Comparison of ENCODE assay signal across 8 mouse cellular contexts in genomic region chr2:84743561-84743960, GRCm38 (mm10). TPM values are rescaled to one million over a fixed set of nuclear protein-coding genes. Genes with fewer than 3 reads are reported as not detected.
DNase-seq lines count a peak whose midpoint lies in the region; ATAC-seq lines count a peak whose summit lies in the region.

TSS of gene Gm19426 (minus strand) at chr2:84743655.

- H3K9me3 ChIP-seq in hindbrain, embryonic 14.5 days (ENCODE audit: control insufficient read depth, low read length), result no peaks in the 10 kb centered on the region

- under 1% methylated on average over 25 of the region's 25 CpGs for WGBS in hindbrain, embryonic 14.5 days

- peak; percentile 73 for DNase-seq in ovary, adult 18-20 months (ENCODE audit: low spot score)
- DNase-seq in ovary, postnatal 10 days (ENCODE audit: low spot score), result no peak
- DNase-seq in cerebellum, postnatal 25 days, result peak; percentile 69 to 76
- peak; percentile 34 for DNase-seq in gastrocnemius, adult 18-20 months (ENCODE audit: low spot score)
- peak; percentile 87 for DNase-seq in hindbrain, embryonic 14.5 days (ENCODE audit: low spot score)
- peak; percentile 55 to 58 for DNase-seq in layer of hippocampus, postnatal 36 days
- DNase-seq in lung, postnatal 25 days (ENCODE audit: low spot score), result peak; percentile 80
- DNase-seq in right cerebral cortex, postnatal 10 days (ENCODE audit: low spot score in 2 of 2), result peak; percentile 91 to 94

- H3K4me1 ChIP-seq in hindbrain, embryonic 14.5 days (replicated peaks; ENCODE audit: control insufficient read depth, insufficient read depth, low read length), result peaks cover 40% of the 10 kb centered on the region

- ATAC-seq in hindbrain, embryonic 14.5 days (ENCODE audit: low FRiP score), result peak; percentile 91

- H3K27me3 ChIP-seq in hindbrain, embryonic 14.5 days (ENCODE audit: control insufficient read depth, insufficient read depth, low read length), result no peaks in the 10 kb centered on the region

- H3K9ac ChIP-seq in hindbrain, embryonic 14.5 days, result peak within 1 kb of the TSS; percentile 89

- H3K27ac ChIP-seq in hindbrain, embryonic 14.5 days, result peak within 1 kb of the TSS; percentile 98

- peak within 1 kb of the TSS; percentile 89 for H3K4me3 ChIP-seq in hindbrain, embryonic 14.5 days (replicated peaks; ENCODE audit: low read length)

- peak within 1 kb of the TSS; percentile 86 for H3K4me2 ChIP-seq in hindbrain, embryonic 14.5 days (replicated peaks)

- H3K36me3 ChIP-seq in hindbrain, embryonic 14.5 days (replicated peaks; ENCODE audit: control insufficient read depth, insufficient read depth), result 0 out of 2 replicates have a peak, but pooled peaks cover 7% of the 10 kb centered on the region

RNA-seq across cellular contexts. Expression of gene Gm19426, which starts in this region (rescaled TPM):
- under 1 TPM in 1 of 2 experiments, not detected in 1; 0.43 TPM for total RNA-seq in gastrocnemius, adult 18-20 months (2021)
- 2.9 and 3.4 TPM in 2 replicates for polyA plus RNA-seq in hindbrain, embryonic 14.5 days (2014; fragmentation: Nextera tagmentation; extraction: Ambion mirVana)
- 1 to 10 TPM; 2.8 to 3.4 TPM for total RNA-seq in layer of hippocampus, postnatal 36 days (2021)

Comparison
In these comparisons a context has a peak if more than half of its experiments do, and no peak if none do; other contexts are left out.
1. Peak in DNase-seq in gastrocnemius, adult 18-20 months; RNA of the gene not detected or under 1 TPM.